Comparison of ENCODE assay signal across 19 mouse cellular contexts in genomic region chr3:24690162-24690915, GRCm38 (mm10).
DNase-seq lines count a peak whose midpoint lies in the region; ATAC-seq and TF ChIP-seq lines count a peak whose summit lies in the region.
"Had no signal": no experiment of that assay in that cellular context is flagged by ENCODE, and none has a peak within 500 bp of the region (broad histone marks: within the 10 kb centered on the region; RNA-seq: fewer than 3 reads in every experiment).

No protein-coding gene starts in this region.

- POLR2A ChIA-PET in Patski (lab: Charles Lee): no interaction called here

- in situ Hi-C loops in Patski (cut with MboI; ENCODE audit: low pct_unique_long_range_greater_than_20kb): no loop called here

- H3K4me3 ChIP-seq in lung, postnatal 0 days (ENCODE audit: low read depth, low read length): no peak overlapping the region
- H3K4me3 ChIP-seq in layer of hippocampus, adult 2 months: no peak overlapping the region
- H3K4me3 ChIP-seq: forebrain, embryonic 13.5 days; midbrain, embryonic 12.5 days; neural tube, embryonic 13.5 days had no signal

- TF ChIP-seq CTCF in Patski (IDR thresholded peaks at IDR 0.05): no peak
- no peak for TF ChIP-seq CTCF in lung, postnatal 0 days (IDR thresholded peaks at IDR 0.05)
- no peak for TF ChIP-seq CTCF in layer of hippocampus, adult 2 months (conservative IDR thresholded peaks at IDR 0.05)

- H3K9me3 ChIP-seq in lung, postnatal 0 days (ENCODE audit: low read length): no peaks in the 10 kb centered on the region
- H3K9me3 ChIP-seq: forebrain, embryonic 13.5 days; midbrain, embryonic 12.5 days; neural tube, embryonic 13.5 days had no signal

- no peak overlapping the region for H3K27ac ChIP-seq in lung, postnatal 0 days (ENCODE audit: low read length)
- no peak overlapping the region for H3K27ac ChIP-seq in layer of hippocampus, adult 2 months
- H3K27ac ChIP-seq: forebrain, embryonic 13.5 days; liver, embryonic 14.5 days; midbrain, embryonic 12.5 days; neural tube, embryonic 13.5 days had no signal

- no peaks in the 10 kb centered on the region for H3K27me3 ChIP-seq in Patski
- H3K27me3 ChIP-seq in lung, postnatal 0 days (replicated peaks; ENCODE audit: insufficient read depth, low read length): no peaks in the 10 kb centered on the region
- H3K27me3 ChIP-seq: CH12.LX; forebrain, embryonic 13.5 days; midbrain, embryonic 12.5 days; neural tube, embryonic 13.5 days had no signal

- DNase-seq in adrenal gland, postnatal 14 days: peak; percentile 5
- DNase-seq in adrenal gland, adult 18-20 months (ENCODE audit: low spot score in 2 of 2): no peak
- DNase-seq in kidney, adult 9 months: peak; percentile 5
- no peak for DNase-seq in kidney, postnatal 10 days
- peak; percentile 35 for DNase-seq in Patski (ENCODE audit: low read depth, low spot score)
- peak; percentile 49 for DNase-seq in lung, postnatal 0 days (ENCODE audit: low spot score)
- DNase-seq in layer of hippocampus, adult 2 months (ENCODE audit: low spot score in 2 of 2): no peak
- DNase-seq in heart, adult 9 months (ENCODE audit: low spot score in 2 of 2): no peak
- DNase-seq: adrenal gland, adult 8-10 months; cerebellum, adult 11 months; embryo, embryonic 11 days; gastrocnemius, postnatal 25 days; kidney, adult 8-10 months; thymus, postnatal 14 days had no signal

- no peak overlapping the region for H3K4me2 ChIP-seq in lung, postnatal 0 days (replicated peaks; ENCODE audit: low read depth, low read length)
- H3K4me2 ChIP-seq: forebrain, embryonic 13.5 days; midbrain, embryonic 12.5 days; neural tube, embryonic 13.5 days had no signal

- no peaks in the 10 kb centered on the region for H3K36me3 ChIP-seq in lung, postnatal 0 days (ENCODE audit: insufficient read depth, low read length)
- H3K36me3 ChIP-seq: midbrain, embryonic 12.5 days; neural tube, embryonic 13.5 days had no signal

- CTCF ChIA-PET in Patski (lab: Charles Lee): no interaction called here

- TF ChIP-seq EP300 in lung, postnatal 0 days (IDR thresholded peaks at IDR 0.05): no peak

- H3K9ac ChIP-seq in lung, postnatal 0 days (replicated peaks; ENCODE audit: low read depth): no peak overlapping the region
- H3K9ac ChIP-seq: forebrain, embryonic 13.5 days; liver, embryonic 14.5 days; midbrain, embryonic 12.5 days; neural tube, embryonic 13.5 days had no signal

- peak; percentile 74 for ATAC-seq in Patski
- peak; percentile 40; the same call in 1 of the 2 replicates for ATAC-seq in lung, postnatal 0 days
- ATAC-seq: forebrain, embryonic 13.5 days had no signal

- 65% methylated on average over 2 of the region's 2 CpGs for WGBS in lung, postnatal 0 days

- no peaks in the 10 kb centered on the region for H3K4me1 ChIP-seq in lung, postnatal 0 days (ENCODE audit: insufficient read depth, low read depth, low read length)
- H3K4me1 ChIP-seq: forebrain, embryonic 13.5 days; midbrain, embryonic 12.5 days; neural tube, embryonic 13.5 days had no signal

Comparison
In these comparisons a context has a peak if more than half of its experiments do, and no peak if none do; other contexts are left out.
1. DNase-seq: peak in adrenal gland, postnatal 14 days (single experiment), kidney, adult 9 months (single experiment), Patski (single experiment) and lung, postnatal 0 days (single experiment); none in adrenal gland, adult 18-20 months (0 of 2), kidney, postnatal 10 days (single experiment), layer of hippocampus, adult 2 months (0 of 2) and heart, adult 9 months (0 of 2).